Mouse (Mus musculus): ENCODE measurements around the gene Orai1. TPM values are rescaled to one million over a fixed set of nuclear protein-coding genes. Genes with fewer than 3 reads are reported as not detected.
"Not testable (repeated sequence)": the region's sequence is repeated elsewhere in the genome, so short reads cannot be mapped to it uniquely, and the experiment has no call there.

Gene Orai1
- 10 to 100 TPM; 13.3 to 16.3 (median 15.2) TPM for total RNA-seq (2022)

GRCm38 (mm10) chr5:123014753-123015701 lies at the start of gene Orai1:
Orai1 (plus strand) TSS chr5:123015074.
- peak; percentile 98 for DNase-seq (ENCODE audit: low spot score)

DNA sequence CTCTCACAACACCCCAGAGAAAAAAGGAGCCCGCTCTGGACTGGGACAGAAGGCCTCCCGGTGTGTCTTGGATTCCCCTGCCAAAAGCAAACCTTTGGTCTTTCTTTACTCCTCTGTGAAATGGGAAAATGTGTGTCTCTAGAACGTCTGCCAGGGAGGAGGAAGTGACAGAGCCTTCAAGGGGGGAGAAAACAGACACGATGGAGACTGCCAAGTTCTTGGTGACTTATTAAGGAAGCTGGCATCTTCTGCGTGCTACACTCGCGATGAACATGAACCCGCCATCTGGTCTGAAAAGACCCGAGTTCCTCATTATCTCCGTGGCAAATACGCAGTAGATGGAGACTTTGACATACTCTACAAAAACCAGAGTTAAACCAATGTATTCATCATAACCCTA lies 49.4 kb upstream of the Orai1 start:
- DNase-seq (ENCODE audit: low spot score), result no peak

GRCm38 (mm10) chr5:122968322-122968721 lies 46.6 kb upstream of the Orai1 start:
- peak; percentile 65 for DNase-seq (ENCODE audit: low spot score)

GRCm38 (mm10) chr5:122970056-122970455 lies 44.8 kb upstream of the Orai1 start:
- DNase-seq (ENCODE audit: low spot score), result no peak

DNA sequence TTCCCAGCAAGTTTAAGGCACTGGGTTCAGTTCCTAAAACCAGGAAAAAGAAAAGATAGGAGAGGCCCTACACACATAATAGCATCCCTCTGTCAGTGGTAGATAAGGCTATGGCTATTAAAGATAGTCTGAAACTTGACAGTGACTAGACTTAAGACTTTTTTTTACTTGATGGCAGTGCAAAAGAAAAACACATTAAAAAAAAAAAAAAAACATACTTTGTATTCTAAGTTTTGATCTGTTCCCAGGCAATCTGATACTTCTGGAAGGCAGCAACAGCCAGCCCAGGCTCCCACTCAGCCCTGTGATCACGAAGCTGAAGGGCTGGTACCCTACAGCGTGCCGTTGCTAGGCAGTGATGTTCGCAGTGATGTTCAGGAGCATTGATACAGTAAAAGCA lies 43.4 kb upstream of the Orai1 start:
- no peak for DNase-seq (ENCODE audit: low spot score)

- DNase-seq (ENCODE audit: low spot score), result no peak
Observed at GRCm38 (mm10) chr5:122972116-122972515, 42.8 kb upstream of the Orai1 start.

DNA sequence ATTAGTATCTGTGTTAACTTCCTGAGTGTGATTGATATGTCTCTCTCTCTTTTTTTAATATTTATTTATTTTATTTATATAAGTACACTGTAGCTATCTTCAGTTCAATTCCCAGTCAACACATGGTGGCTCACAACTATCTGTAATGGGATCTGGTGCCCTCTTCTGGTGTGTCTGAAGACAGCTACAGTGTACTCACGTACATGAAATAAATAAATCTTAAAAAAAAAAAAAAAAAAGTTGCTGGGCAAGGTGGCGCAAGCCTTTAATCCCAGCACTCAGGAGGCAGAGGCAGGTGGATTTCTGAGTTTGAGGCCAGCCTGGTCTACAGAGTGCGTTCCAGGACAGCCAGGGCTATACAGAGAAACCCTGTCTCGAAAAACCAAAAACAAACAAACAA lies 40.2 kb upstream of the Orai1 start:
- not testable (repeated sequence) for DNase-seq (ENCODE audit: low spot score)

DNA sequence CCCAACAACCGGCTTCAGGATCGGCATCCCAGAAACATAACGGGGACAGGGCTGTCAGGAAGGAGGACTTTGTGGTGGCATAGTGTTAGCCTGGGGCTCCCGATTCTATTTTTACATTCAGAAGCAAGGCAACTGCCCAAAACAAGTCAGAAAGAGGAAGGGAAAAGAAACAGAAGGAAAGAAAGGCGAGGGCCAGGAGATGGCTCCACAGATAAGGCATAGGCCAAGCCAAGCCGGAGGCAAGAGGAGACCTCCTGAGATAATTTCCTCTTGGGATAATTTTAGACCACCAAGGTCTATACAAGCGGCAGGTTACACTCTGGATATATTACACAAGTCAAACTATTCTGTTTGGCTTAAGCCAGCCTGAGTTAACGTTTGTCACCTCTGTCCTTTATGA lies 35.9 kb upstream of the Orai1 start:
- no peak for DNase-seq (ENCODE audit: low spot score)

DNA sequence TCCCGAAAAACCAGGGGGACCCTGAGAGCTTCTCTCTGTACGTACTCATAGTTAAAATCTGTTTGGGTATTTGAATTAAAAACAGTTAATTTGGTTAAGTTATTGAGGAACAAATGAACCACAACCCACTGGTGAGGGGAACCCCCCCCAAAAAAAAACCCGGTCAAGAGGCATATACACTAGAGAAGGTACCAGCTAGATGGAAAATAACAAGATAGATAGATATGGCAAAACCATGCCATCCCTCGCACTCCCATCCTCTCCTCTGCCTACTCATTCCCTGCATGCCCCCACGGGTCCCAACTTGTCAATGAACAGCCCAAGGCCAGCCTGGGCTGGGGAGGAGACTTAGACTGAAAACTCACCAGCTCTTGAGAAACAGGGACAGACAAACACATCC lies 30.4 kb upstream of the Orai1 start:
- no peak for DNase-seq (ENCODE audit: low spot score)

DNA sequence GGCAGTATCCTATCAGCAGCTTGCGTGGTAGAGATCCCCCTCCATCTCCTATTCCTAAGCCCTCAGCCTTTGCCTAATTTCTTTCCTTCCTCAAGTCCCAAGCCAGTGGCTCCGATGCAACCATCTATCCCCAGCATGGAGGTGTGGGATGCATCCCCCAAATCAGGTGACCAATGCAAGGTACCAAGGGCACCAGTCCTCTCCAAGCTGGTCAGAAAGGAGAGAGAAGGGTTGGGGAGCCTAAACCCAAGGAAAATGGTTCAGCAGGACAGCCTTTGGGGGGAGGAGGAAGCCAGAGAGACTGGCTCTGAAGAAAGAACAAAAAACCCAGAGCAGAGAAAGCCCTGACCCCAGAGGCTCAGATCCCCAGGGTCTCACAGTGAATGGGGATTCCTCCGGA lies 29.6 kb upstream of the Orai1 start:
- no peak for DNase-seq (ENCODE audit: low spot score)

DNA sequence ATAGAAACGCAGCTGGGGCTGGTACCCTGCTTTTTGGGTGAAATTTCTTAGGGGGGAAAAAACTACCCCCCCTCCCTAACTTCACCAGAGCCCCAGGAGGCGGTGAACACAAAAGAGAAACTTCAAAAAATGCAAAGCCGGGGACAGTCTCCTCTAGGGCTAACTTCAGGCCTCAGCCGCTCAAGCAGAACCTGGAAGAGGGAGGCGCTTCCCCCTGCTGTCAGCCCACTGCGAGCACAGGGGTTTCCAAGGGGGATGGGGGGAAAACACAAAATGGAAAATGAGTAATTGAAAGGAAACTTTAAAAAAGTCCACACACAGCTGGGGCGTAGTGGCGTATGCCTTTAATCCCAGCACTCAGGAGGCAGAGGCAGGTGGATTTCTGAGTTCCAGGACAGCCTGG lies 28.8 kb upstream of the Orai1 start:
- DNase-seq (ENCODE audit: low spot score), result no peak

GRCm38 (mm10) chr5:122987211-122988020 lies 27.5 kb upstream of the Orai1 start:
- DNase-seq (ENCODE audit: low spot score), result no peak

DNA sequence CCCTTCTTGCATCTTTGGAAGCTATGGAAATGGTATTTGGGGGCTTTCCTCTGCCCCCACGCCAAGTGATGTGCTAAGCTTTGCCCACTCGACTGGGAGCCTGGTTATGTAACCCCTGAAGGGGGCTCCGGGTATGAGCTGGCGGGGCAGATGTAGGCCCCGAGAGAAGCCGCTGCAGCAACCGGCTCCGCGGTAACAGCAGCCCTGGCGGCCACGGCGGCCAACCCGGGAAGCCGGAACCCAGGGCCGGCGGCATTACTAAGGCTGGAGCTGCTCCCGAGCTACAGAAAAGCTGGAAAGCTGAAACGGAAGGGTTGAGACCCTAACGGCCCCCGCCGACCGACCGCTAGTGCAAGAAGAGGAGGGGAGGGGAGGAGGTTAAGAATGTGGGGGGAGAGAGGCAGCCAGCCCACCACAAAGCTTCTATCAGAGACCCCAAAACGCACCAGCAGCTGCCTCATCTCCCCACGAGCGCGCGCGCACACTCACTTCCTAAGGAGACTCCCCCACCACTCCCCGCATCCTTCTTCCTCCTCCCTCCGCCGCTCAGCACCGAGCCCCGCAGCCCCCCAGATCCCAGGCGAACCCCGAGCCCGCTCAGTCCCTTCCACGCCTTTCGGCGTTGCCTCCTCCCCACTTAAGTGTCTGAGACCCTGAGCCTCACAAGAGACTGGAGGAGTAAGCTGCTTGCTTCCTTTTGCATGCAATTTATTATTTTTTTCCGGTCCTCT lies 26.7 kb upstream of the Orai1 start:
- DNase-seq (ENCODE audit: low spot score), result no peak

DNA sequence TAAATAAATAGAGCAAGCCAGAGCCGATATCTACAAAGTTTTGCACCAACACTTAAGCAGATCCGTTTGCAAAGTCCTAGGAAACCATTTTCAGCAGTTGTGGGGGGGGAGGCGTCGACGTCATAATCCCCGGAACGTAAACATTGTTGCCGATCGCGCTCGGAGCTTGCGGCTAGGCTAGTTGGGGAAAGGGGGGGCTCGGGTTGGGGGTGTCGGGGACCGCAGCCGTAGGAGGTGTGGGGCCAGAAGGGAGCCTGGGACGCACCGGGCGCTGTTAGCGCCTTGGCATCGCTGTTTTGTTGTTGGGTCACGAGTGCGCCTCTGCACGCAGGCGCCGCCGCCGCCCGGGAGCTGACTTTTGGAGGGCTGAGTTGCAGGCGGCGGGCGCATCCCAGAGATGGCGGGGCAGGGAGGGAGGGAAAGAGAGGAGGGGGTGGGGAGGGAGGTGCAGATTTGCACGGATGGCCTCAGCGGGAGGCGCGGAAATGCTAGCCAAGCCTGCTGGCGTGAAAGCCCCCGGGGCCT lies 25.8 kb upstream of the Orai1 start:
- DNase-seq (ENCODE audit: low spot score), result peak; percentile 70

DNA sequence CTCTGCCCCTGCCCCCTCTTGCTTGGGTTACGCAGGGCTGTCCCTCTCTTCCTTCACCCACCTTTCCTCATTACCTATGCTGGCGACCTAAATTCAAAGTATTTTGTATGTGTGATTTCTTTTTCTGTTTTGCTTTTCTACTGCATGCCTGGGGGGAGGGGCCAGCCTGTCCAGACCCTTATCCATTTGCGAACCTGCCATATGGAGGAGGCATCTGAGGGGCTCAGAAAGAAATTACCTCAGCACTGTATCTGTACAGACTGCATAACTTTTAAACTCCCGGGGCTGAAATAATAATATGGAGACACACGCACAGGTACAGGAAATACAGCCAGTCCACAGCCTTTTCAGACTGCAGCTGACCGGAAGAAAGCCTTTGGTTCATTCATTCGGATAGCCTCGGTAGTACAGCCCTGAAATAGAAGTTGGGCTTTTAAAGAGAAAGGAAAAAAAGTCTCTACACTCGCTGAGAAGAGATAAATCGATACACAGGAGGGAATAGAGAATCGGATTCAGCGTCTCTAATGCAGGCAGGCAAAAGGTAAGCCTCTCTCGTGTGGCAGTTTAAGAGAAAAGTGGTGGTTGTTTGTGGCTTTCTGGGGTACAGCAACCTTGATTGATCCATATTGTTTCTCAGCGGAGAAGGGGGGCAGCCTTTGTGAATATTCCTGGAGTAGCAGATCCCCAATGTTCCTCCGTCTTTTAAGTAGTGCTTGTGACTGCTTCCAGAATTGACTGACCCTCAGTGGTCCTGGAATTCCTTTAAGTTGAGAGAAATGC lies 25.1 kb upstream of the Orai1 start, which contains the start of gene Kdm2b:
Gene Kdm2b, minus strand, starts transcription at position 273 of the 780 bp plus-strand sequence.
- no peak for DNase-seq (ENCODE audit: low spot score)

GRCm38 (mm10) chr5:122990411-122991160 lies 24.3 kb upstream of the Orai1 start:
- DNase-seq (ENCODE audit: low spot score), result no peak

GRCm38 (mm10) chr5:122991350-122992004 lies 23.4 kb upstream of the Orai1 start:
- DNase-seq (ENCODE audit: low spot score), result no peak

DNA sequence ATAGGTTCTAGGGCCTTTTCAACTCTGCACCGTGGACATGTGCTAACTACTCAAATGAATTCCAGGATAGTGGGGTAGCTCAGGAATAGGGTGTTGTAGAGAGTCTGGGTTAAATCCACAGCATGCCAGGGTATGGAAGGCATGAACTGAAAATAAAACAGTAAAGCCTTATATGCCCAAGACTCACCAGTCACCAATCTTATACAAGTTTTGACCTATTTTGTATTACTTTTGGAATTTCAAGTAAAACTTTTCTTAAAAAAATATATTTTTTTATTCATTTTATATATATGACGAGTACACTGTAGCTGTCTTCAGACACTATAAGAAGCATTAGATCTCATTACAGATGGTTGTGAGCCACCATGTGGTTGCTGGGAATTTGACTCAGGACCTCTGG lies 21.1 kb upstream of the Orai1 start:
- DNase-seq (ENCODE audit: low spot score), result no peak

- peak; percentile 88 for DNase-seq (ENCODE audit: low spot score)
Observed at GRCm38 (mm10) chr5:122994303-122994846, 20.5 kb upstream of the Orai1 start.

Data from heart, adult 8-10 months (tissue).